Mouse (Mus musculus) forebrain, embryonic 10.5 days (tissue): ENCODE results near the gene Dzip1l. TPM values are rescaled to one million over a fixed set of nuclear protein-coding genes. Genes with fewer than 3 reads are reported as not detected.
"Not testable (repeated sequence)": the region's sequence is repeated elsewhere in the genome, so short reads cannot be mapped to it uniquely, and the experiment has no call there.

Experiments
- DNase-seq: peaks from one replicate; pipeline ENCODE4 v3.0.0-alpha.2; 2017; ENCODE audit warnings: low spot score; ENCODE audit errors: extremely low spot score
- H3K27ac ChIP-seq: fragments of 300-500 bp; sonication (generic); 2 replicates; pipeline ENCODE4 v1.5.1; 2016; ENCODE audit warnings: mild to moderate bottlenecking
- H3K27me3 ChIP-seq: fragments of 300-500 bp; sonication (generic); 2 replicates; pipeline ENCODE4 v1.6.1; 2016; ENCODE audit warnings: mild to moderate bottlenecking; ENCODE audit not compliant: poor library complexity, severe bottlenecking
- H3K36me3 ChIP-seq: fragments of 300-500 bp; sonication (generic); replicated peaks from 2 replicates; pipeline ENCODE4 v1.6.1; 2016; ENCODE audit warnings: mild to moderate bottlenecking, moderate library complexity
- H3K4me1 ChIP-seq: fragments of 300-500 bp; sonication (generic); 2 replicates; pipeline ENCODE4 v1.6.1; 2016
- H3K4me3 ChIP-seq: fragments of 300-500 bp; sonication (generic); 2 replicates; pipeline ENCODE4 v1.5.1; 2016; ENCODE audit warnings: mild to moderate bottlenecking, moderate library complexity
- H3K9me3 ChIP-seq: fragments of 300-500 bp; sonication (generic); 2 replicates; pipeline ENCODE4 v1.6.1; 2016; ENCODE audit warnings: mild to moderate bottlenecking, moderate library complexity
- WGBS: fragments of 180-500 bp; shearing (Covaris S2); methylation state at CpG from one replicate; pipeline ENCODE4 v1.1.7; 2016; 5-methylcytosine and 5-hydroxymethylcytosine counted together
- polyA plus RNA-seq: library from polyadenylated mRNA; unstranded; fragments of >200 nt; fragmentation: Nextera tagmentation; extraction: Ambion mirVana; gene quantifications from 2 replicates; pipeline ENCODE4 v1.2.1, GENCODE M21; 2016

Gene Dzip1l
- polyA plus RNA-seq, result 28.2 and 30.7 TPM in 2 replicates

DNA sequence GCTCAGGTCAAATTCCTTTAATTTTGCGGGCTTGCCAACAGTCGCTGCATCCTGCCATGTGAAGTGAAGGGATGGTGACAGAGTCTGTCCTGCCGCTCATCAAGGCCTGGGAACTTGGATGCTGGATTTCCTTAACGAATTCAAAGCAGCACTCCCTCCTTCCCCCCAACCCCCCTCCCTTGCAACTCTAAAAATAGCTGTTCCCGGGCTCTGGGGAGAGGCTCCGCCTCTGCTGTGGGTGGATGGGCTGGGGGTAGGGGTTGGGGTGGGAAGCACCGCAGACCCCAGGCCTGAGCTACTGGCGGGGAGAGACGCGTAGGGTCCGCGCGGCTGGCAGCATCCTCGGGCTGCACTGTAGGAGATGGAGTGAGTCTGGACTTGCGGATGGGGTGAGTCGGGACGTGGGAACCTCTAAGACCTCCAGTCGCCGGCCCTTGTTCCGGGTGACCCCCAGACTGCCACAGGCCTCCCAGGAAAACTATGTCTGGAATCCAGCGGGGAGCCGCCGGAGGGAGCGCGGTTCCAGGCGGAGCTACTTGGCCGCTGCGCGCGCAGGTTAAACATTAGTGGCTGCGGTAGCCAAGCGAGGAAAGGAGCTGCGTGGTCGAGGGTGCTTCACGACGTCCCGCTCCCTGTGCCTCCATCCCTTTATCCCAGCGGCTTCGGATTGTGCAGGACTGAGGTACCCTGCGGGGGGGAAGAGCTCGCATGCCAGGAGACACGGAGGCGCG is at the start of gene Dzip1l:
Gene Dzip1l, plus strand, starts transcription at position 216 of the 731 bp plus-strand sequence.
- Histone ChIP-seq H3K27ac (peak within 1 kb of the TSS; percentile 97), H3K4me3 (peak within 1 kb of the TSS; percentile 76), H3K27me3 (no peaks in the 10 kb centered on the region), H3K4me1 (peaks cover 45% of the 10 kb centered on the region), H3K36me3 (peaks cover 23% of the 10 kb centered on the region), H3K9me3 (no peaks in the 10 kb centered on the region)
- under 1% methylated on average over 44 of the region's 44 CpGs for WGBS
- peak; percentile 83 for DNase-seq

DNA sequence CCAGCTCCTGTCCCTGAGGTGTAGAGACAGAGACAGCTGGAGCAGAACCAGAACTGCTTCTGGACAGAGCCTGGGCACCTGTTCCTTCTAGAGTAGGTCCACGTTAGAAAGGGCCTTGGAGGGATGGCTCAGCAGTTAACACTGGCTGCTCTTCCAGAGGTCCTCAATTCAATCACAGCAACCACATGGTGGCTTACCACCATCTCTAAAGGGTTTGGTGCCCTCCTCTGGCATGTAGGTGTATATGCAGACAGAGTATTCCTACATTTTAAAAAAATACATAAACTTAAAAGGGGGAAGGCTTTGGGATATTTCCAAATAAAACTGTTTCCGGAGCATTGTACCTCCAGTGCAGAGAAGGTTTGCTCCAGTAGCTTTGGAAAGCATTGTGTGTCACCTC is 48.6 kb upstream of the Dzip1l start:
- H3K36me3 ChIP-seq, result peaks cover 78% of the 10 kb centered on the region
- peaks cover 12% of the 10 kb centered on the region for H3K4me1 ChIP-seq
- WGBS, result 58% methylated on average over 2 of the region's 2 CpGs
- no peak overlapping the region for H3K27ac ChIP-seq
- no peak overlapping the region for H3K4me3 ChIP-seq
- no peaks in the 10 kb centered on the region for H3K9me3 ChIP-seq
- peak; percentile 23 for DNase-seq
- H3K27me3 ChIP-seq, result no peaks in the 10 kb centered on the region

DNA sequence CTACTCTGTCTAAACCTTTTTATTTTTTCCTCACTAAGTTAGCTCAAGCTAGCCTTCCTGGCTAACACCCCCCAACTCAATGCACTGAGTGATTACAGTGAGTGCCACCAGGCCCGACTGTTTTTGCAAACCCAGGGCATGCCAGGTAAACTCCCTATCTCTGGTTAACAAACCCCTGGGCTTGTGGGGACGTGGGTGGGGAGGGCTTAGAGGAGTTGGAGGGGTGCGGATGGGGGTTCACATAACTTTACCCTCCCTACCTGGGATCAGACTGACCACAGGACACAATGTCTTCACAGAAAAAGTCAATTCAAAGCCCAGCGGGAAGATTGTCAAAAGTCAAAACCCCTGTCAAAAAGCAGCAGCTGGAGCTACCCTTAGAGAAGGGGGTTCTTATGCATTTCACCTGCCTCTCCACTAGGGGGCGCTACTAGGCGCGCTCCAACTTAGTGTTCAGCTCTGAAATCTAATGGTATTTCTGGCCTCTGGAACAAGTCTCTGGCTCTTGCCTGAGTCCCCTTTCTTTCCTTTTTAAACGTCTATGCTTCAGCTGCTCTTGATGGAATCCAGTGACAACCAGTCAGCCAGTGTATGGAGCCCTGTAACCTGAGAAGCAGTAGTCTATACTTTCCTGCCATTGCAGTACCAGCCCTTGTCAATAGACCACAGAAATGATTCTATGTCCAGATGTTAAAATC is 41.6 kb upstream of the Dzip1l start:
- no peaks in the 10 kb centered on the region for H3K27me3 ChIP-seq
- 25% methylated on average over 8 of the region's 8 CpGs for WGBS
- no peaks in the 10 kb centered on the region for H3K4me1 ChIP-seq
- H3K9me3 ChIP-seq, result no peaks in the 10 kb centered on the region
- no peak overlapping the region for H3K4me3 ChIP-seq
- H3K27ac ChIP-seq, result no peak overlapping the region
- H3K36me3 ChIP-seq, result peaks cover 33% of the 10 kb centered on the region
- DNase-seq, result peak; percentile 68

DNA sequence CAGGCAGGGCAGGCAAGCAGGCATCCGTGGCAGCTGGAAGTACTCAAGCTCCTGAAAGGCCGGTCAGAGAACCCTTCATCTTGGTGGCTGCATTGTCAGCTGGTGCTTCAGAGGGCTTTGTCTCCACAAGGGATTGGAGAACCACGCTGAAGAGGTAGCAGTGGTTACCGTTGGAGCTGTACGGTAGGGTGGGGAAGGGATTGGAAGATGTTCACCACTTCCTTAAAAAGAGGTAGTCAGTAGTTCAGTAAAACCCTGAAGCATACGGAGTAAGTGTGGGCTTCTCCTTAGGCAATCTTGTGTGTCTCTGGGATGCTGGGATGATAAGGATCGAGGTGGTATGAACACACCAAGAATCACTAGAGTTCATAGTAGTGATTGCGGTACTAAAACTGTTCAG is 38.2 kb upstream of the Dzip1l start:
- H3K27me3 ChIP-seq, result no peaks in the 10 kb centered on the region
- H3K27ac ChIP-seq, result 0 out of 2 replicates have a peak overlapping the region, but pooled peaks have one; percentile 30
- H3K4me1 ChIP-seq, result no peaks in the 10 kb centered on the region
- no peak overlapping the region for H3K4me3 ChIP-seq
- H3K36me3 ChIP-seq, result no peaks in the 10 kb centered on the region
- H3K9me3 ChIP-seq, result peaks cover 3% of the 10 kb centered on the region; the same call in 1 of the 2 replicates
- WGBS, result 88% methylated on average over 8 of the region's 8 CpGs
- no peak for DNase-seq

DNA sequence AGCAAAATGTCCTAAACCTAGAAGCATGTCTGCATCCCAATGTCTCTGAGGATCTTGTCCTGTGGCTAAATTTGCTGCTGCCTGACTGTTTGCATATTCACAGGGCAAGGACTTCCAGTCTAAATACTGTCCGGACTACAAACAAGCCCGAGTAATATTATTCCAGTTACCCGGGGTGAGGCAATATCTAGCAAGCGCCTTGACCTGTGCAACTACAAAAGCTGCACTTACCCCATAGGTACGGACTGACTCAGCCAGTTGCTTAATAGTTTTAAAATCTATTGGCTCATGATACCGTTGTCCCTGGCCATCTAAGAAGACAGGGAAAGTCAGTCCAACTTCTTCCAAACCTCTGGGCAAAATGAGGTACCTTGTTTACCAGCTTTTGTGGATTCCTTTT is 30.2 kb upstream of the Dzip1l start:
- H3K36me3 ChIP-seq, H3K27me3 ChIP-seq, H3K4me1 ChIP-seq, DNase-seq, H3K27ac ChIP-seq, H3K4me3 ChIP-seq: not testable (repeated sequence)
- H3K9me3 ChIP-seq, result peaks cover 10% of the 10 kb centered on the region; the same call in 1 of the 2 replicates
- WGBS, result 92% methylated on average over 6 of the region's 6 CpGs

DNA sequence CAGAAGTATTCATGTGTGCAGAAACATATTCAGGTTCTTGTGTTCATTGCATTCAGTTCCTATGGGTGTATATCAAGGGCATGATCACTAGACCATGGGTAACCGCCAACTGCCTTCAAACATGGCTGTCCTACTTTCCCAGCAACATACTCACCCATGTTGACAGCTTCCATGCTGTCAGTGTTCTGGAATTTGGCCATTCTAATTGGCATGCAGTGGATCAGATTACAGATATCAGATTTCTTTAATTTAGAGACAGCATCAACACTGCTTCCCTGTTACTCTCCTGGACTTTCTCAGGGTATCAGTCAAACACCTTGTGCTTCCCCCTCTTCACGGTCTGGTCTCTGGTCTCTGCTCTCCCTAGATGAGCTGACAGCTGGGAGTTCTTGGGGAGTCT is 25.7 kb upstream of the Dzip1l start:
- Histone ChIP-seq H3K27me3 (no peaks in the 10 kb centered on the region), H3K4me1 (peaks cover 4% of the 10 kb centered on the region), H3K9me3 (no peaks in the 10 kb centered on the region), H3K4me3 (no peak overlapping the region), H3K27ac (no peak overlapping the region), H3K36me3 (no peaks in the 10 kb centered on the region)
- no peak for DNase-seq
- 81% methylated on average over 2 of the region's 2 CpGs for WGBS

DNA sequence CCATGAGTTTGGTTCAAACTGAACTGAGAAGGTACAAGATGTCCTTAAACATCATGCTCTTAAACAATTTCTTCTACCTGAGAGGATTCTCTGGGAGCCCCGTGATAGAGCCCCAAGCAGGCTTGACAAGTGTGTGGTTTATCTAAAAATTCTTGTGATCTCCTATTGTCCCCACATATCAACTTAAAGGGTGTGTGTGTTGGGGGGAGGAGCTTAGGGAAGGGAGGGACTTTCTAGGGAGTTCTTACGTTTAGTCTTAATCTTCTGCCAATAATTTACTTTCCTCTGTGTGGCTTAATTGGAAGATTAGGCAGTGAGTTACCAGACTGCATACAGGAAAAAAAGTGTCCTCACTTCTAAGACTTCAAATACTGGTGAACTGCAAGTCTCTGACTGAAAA is 17.1 kb upstream of the Dzip1l start, which contains the start of gene A4gnt:
Gene A4gnt, plus strand, starts transcription at position 301 of the 400 bp plus-strand sequence.
- no peak for DNase-seq
- H3K4me1 ChIP-seq, result no peaks in the 10 kb centered on the region
- no peaks in the 10 kb centered on the region for H3K9me3 ChIP-seq
- H3K36me3 ChIP-seq, result no peaks in the 10 kb centered on the region
- no peaks in the 10 kb centered on the region for H3K27me3 ChIP-seq
- no peak within 1 kb of the TSS for H3K4me3 ChIP-seq
- 62% methylated on average over 2 of the region's 2 CpGs for WGBS
- no peak within 1 kb of the TSS for H3K27ac ChIP-seq

DNA sequence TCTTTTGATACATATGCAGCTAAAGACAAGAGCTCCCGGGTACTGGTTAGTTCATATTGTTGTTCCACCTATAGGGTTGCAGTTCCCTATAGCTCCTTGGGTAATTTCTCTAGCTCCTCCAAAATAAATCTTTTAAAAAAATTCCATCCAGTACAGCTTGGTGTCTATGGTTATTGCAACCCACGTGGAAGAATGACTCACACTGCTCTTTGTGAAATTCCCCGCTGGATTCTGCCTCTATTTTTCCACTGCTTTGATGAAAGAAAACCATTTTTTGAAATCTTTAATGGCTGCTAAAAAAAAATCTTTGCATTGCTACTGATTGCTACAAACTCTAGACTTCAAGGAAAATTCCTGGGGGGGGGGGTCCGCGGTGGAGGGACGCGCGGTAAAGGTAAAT is 9.6 kb upstream of the Dzip1l start:
- H3K4me1 ChIP-seq, result no peaks in the 10 kb centered on the region
- no peaks in the 10 kb centered on the region for H3K9me3 ChIP-seq
- no peaks in the 10 kb centered on the region for H3K36me3 ChIP-seq
- no peak overlapping the region for H3K4me3 ChIP-seq
- no peak overlapping the region for H3K27ac ChIP-seq
- 93% methylated on average over 8 of the region's 8 CpGs for WGBS
- no peaks in the 10 kb centered on the region for H3K27me3 ChIP-seq
- DNase-seq, result no peak

DNA sequence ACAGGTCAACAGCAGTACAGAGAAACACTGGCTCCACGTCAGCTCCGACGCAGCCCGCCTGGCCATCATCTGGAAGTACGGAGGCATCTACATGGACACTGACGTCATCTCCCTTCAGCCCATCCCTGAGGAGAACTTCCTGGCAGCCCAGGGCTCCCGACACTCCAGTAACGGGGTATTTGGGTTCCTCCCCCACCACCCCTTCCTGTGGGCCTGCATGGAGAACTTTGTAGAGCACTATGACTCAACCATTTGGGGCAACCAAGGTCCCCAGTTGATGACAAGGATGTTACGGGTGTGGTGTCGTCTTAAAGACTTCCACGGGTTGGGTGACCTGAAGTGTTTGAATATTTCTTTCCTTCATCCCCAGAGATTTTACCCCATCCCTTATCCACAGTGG is 9.1 kb upstream of the Dzip1l start:
- no peak overlapping the region for H3K4me3 ChIP-seq
- no peak overlapping the region for H3K27ac ChIP-seq
- H3K4me1 ChIP-seq, result no peaks in the 10 kb centered on the region
- no peak for DNase-seq
- H3K27me3 ChIP-seq, result no peaks in the 10 kb centered on the region
- H3K9me3 ChIP-seq, result no peaks in the 10 kb centered on the region
- no peaks in the 10 kb centered on the region for H3K36me3 ChIP-seq
- 92% methylated on average over 11 of the region's 11 CpGs for WGBS

DNA sequence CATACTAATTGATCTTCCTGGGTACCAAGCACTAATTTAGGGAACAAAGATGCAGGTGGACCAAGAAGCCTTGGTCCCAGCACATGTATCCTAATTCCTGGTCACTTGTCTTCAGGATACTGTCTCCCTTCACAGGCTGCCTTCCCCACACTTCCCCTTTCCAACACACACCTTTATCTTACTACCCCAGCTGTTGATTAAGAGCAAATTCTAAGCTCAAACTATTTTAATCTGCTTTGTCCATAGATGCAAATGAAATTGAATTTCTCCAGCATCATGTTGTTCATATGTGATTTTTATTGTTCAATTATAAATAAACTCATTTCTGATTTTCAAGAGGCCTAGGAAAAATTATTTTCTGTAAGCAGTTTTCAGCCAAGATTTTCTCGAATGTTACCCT is 7.3 kb upstream of the Dzip1l start:
- WGBS, result 89% methylated on average over 1 of the region's 1 CpGs
- H3K4me1 ChIP-seq, result no peaks in the 10 kb centered on the region
- no peaks in the 10 kb centered on the region for H3K27me3 ChIP-seq
- DNase-seq, result no peak
- no peak overlapping the region for H3K27ac ChIP-seq
- H3K9me3 ChIP-seq, result no peaks in the 10 kb centered on the region
- H3K4me3 ChIP-seq, result no peak overlapping the region
- H3K36me3 ChIP-seq, result no peaks in the 10 kb centered on the region

DNA sequence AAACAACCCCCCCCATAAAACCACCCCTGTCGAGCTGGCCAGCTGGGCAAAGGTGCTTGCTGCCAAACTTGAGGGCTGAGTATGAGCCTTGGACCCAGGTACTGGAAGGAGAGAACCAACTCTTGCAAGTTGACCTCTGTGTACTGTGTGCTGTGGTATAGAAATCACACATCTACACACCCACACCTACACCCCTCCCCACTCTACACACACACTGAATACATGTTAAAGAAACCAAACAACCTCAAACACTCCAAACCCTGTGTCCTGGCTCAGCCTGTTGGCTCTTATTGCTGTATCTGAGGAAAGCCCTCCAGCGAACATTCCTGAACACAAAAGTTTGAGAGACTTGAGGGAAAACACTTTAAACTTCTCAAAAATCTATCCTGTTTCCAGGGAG is 6.3 kb upstream of the Dzip1l start:
- Histone ChIP-seq H3K27ac (no peak overlapping the region), H3K4me1 (no peaks in the 10 kb centered on the region), H3K9me3 (no peaks in the 10 kb centered on the region), H3K36me3 (no peaks in the 10 kb centered on the region), H3K4me3 (no peak overlapping the region), H3K27me3 (no peaks in the 10 kb centered on the region)
- WGBS, result 77% methylated on average over 2 of the region's 2 CpGs
- DNase-seq, result no peak

DNA sequence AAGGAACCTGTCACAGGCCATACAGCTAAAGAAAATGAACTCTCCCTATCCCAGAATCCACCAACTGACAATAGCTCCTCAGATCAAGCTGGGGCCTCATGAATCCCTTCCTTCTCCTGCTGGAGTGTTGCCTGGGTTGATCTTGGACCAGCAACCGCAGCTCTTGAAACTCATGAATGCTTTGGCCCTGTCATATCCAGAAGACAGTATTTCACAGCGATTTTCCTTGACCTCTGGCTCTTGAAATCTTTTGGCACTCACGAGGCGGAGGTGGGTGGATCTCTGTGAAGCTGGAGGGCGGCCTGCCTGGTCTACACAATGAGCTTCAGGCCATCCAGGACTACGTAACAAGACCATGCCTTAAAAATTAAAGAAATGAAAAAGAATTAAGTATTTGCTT is 5.2 kb upstream of the Dzip1l start:
- Histone ChIP-seq H3K27ac (no peak overlapping the region), H3K27me3 (no peaks in the 10 kb centered on the region), H3K4me3 (no peak overlapping the region), H3K4me1 (peaks cover 9% of the 10 kb centered on the region), H3K9me3 (no peaks in the 10 kb centered on the region), H3K36me3 (no peaks in the 10 kb centered on the region)
- WGBS, result 84% methylated on average over 6 of the region's 6 CpGs
- no peak for DNase-seq

DNA sequence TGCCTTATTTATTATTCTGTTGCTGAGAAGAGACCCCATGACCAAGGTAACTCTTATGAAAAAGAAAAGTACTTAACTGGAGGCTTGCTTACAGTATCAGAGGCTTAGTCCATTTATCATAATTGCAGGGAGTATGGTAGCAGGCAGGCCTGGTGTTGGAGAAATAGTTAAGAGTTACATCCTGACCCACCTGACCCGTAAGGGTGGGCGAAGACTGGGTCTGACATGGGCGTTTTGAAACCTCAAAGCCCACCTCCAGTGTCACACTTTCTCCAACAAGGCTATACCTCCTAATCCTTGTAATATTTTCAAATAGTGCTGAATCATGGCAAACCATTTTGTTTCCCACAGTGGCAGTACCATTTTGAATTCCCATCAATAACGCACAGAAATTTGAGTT is 715 bp upstream of the Dzip1l start:
- Histone ChIP-seq H3K9me3 (no peaks in the 10 kb centered on the region), H3K27me3 (no peaks in the 10 kb centered on the region), H3K4me1 (peaks cover 45% of the 10 kb centered on the region), H3K4me3 (peak overlapping the region; percentile 76), H3K36me3 (peaks cover 15% of the 10 kb centered on the region), H3K27ac (peak overlapping the region; percentile 97)
- DNase-seq, result no peak
- 46% methylated on average over 4 of the region's 4 CpGs for WGBS
